Mouse (Mus musculus): ENCODE data around the gene Sec24d.

The Sec24d gene

DNA sequence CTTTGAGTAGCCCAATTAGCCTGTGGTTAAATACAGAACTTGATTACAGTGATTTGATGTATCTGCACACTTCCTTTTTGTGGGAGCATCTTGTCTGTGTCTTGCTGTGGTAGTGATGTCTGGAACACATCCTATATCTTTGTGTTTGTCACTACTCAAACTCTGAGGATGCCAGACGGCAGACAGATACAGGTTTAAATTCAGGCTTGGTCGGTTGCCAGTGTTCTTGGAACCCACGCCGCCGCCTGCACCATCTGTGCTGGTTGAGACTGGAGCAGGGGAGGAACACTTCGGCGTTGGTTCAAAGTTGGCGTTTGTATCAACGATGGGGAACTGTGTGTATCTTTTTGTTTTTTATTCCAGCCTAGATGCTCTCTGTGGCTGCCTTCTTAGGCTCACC is 31.0 kb downstream of the Sec24d start:
- peak; percentile 73 to 78 for DNase-seq (ENCODE audit: low spot score in 2 of 2)

GRCm38 (mm10) chr3:123301521-123301920 is 34.3 kb downstream of the Sec24d start:
- no peak for DNase-seq (ENCODE audit: low spot score in 2 of 2)

GRCm38 (mm10) chr3:123305611-123306010 is 38.4 kb downstream of the Sec24d start:
- no peak for DNase-seq (ENCODE audit: low spot score in 2 of 2)

DNA sequence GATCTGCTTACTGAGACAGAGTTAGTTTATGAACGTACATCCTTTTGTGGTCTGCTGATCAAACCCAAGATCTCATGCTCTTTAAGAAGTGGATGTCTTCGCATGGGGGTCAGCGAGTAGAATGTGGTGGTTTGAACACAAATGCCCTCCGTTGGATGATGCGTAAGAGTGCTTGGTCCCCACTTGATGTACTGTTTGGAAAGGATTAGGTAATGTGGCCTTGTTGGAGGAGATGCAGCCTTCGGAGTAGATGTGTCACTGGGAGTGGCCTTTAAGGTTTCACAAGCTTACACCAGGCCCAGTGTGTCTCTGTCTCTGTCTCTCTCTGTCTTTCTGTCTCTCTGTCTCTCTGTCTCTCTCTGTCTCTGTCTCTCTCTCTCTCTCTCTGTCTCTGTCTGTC is 40.2 kb downstream of the Sec24d start:
- no peak for DNase-seq (ENCODE audit: low spot score in 2 of 2)

DNA sequence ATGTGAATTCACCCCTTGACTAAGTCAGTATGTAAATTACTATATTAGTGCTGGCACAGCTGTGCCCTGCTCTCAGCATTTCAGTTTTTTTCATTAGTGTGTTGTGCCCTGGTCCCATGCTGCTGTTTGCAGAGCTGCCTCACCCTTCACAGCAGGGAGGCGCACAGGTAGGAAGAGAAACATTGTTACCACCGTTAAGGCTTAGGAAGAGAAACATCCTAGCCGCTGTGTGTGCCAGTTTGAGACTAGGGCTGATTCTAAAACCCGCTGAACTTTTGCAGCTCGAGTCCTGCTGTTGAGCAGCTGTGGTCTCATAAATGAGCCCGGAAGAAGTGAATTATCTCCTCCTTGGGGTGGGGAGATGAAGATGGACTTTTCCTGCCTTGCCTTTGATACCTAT is 41.9 kb downstream of the Sec24d start:
- DNase-seq (ENCODE audit: low spot score in 2 of 2), result no peak

DNA sequence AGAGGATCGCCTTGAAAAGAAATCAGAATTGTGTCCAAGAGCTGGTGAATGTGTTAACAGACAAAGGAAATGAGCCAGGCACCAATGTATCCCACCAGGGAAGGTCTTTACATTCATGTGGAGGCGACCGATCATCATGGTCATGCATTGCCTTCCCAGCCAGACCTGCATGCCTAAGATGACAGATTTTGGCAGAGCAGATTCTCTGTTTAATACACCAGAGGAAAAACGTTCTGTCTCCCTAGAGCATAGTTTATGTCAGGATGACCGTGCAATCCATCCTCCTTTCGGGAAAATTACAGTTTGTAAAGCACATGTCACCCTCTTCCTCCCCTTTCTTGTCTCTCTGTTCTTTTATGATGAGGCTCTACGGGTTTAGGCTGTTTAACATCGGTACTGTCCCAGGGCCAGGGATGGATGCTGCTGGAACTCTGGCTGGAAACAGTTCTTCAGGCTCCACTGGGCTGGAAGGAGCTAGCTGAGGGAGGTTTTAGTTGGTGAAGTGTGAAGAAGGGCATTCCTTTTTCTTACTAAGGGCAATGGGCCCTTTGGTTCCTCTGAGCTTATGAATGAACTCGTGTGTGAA is 45.3 kb downstream of the Sec24d start:
- DNase-seq (ENCODE audit: low spot score in 2 of 2), result no peak

- DNase-seq (ENCODE audit: low spot score in 2 of 2), result no peak
Measured at GRCm38 (mm10) chr3:123313477-123313876, 46.2 kb downstream of the Sec24d start.

DNA sequence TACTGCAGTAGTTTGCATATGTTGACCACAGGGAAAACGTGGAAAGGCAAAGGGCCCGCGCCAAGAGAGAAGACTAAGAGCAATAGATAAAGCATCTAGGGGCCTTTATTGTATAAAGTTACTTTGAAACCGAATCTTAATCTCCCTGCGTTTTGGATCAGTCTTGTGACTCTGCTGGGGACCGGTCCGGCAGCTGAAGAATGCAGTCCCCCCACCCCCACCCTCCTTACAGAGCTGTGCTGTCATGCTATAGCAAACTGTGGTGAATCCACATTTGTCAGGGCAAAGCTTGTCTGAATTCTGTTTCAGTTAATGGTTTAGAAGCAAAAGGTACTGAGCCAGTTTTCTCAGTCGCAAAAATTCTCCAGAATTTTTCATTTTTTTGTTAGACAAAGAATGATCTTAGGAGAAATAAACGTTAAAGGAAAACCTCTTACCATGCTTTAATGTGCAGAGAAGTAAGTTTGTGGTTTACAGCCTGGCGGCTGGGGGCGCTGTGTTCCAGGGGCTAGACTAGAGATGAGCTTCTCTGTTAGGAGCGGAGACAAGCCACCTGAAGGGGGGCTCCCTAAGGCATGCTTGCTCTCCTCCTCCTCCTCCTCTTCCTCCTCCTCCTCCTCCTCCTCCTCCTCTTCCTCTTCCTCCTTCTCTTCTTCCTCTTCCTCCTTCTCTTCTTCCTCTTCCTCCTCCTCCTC is 46.8 kb downstream of the Sec24d start:
- no peak for DNase-seq (ENCODE audit: low spot score in 2 of 2)

- DNase-seq (ENCODE audit: low spot score in 2 of 2), result no peak
Measured at GRCm38 (mm10) chr3:123316066-123316465, 48.8 kb downstream of the Sec24d start.

DNA sequence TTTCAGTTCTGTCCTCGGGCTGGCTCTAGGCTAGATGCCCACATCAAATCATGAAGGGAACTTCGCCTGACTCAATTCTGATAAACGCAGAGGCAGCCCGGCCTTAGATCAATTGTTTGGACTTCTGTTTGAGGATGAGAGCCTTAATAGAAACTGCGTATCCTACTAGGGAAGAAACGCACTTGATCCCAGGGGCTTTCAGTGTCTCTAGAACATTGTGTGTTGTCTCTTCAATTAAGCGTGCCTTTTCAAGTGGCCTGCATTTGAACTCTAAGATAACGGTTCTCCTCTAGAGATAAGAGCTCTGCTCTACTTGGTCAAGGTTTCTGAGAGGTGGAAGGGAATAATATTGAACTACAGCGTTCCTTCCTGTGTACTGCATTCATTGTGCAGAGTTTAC is 49.8 kb downstream of the Sec24d start:
- DNase-seq (ENCODE audit: low spot score in 2 of 2), result no peak

GRCm38 (mm10) chr3:123320341-123320740 is 53.1 kb downstream of the Sec24d start:
- no peak for DNase-seq (ENCODE audit: low spot score in 2 of 2)

- DNase-seq (ENCODE audit: low spot score in 2 of 2), result no peak
Measured at GRCm38 (mm10) chr3:123321612-123322011, 54.4 kb downstream of the Sec24d start.

DNA sequence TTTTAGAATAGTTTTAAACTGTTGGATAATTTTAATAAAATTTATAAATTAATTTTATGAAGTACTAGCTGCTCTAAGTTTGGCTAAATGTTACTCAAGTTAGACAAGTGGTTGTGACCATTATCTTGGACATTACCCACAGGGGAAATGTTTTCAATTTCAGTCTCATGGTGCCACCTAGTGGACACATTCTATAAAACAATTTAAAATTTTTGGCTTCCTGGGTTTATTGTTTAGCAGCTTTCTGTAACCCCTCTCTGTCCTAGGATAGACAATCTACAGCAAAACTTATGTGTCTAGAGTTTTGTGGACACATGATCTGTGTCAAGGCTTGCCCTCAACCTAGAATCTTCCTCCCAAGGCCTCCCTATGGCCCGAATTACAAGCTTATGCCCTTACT is 54.9 kb downstream of the Sec24d start:
- DNase-seq (ENCODE audit: low spot score in 2 of 2), result no peak

DNA sequence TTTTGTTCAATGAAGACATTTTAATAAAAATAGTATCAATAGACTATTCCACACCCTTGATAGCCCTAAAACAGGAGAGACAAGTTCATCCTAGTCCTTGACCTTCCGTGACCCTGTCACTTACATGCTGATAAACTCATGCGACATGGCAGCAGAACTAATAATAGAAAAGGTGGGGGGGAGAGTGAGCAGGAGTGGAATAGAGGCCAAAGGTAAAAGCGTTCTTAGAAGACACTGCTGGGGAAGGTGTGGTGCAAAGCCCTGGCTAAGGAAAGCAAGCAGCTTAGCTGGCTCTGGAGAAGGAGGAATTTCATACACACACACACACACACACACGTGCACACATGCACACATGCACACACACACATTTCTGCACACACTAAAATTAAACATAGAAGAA is 57.1 kb downstream of the Sec24d start:
- DNase-seq (ENCODE audit: low spot score in 2 of 2), result no peak

DNA sequence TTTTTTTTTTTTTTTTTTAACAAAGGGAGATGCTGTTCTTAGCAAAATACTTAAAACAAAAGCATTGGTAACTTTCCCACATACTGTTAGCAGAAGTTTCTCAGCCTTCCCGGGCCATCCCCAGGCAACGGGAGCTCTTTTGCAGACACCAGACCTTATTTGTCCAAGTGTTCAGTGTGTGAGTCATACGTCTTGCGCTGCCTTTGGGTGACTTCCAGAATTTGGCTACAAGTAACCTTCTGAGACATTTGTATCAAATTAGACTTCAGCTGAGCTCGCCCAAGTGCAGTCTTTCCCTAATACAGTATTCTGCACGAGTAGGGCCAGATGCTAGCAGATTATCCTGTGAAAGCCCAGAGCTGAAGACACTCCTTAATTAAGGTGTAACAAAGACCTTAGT is 62.0 kb downstream of the Sec24d start:
- DNase-seq (ENCODE audit: low spot score in 2 of 2), result no peak

DNA sequence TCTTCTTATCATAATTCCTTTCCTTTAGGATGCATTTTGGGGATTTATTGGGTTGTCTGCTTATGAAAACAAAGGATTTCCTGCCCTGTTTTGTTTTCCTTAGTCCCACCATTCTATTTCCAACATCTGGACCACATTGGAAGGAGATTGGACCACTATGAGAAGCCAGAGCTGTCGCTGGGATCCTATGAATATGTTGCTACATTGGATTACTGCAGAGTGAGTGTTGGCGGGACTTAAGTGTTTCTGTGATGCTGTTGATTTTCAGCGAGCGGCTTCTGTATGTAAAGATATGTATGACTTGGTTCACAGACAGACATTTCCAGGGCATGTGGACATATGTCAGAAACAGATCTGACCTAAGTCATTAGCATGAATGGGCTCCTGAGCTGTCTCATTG is 63.0 kb downstream of the Sec24d start:
- no peak for DNase-seq (ENCODE audit: low spot score in 2 of 2)

GRCm38 (mm10) chr3:123332330-123333054 is 65.2 kb downstream of the Sec24d start:
- no peak for DNase-seq (ENCODE audit: low spot score in 2 of 2)

- no peak for DNase-seq (ENCODE audit: low spot score in 2 of 2)
Measured at GRCm38 (mm10) chr3:123333055-123333424, 65.8 kb downstream of the Sec24d start.

DNA sequence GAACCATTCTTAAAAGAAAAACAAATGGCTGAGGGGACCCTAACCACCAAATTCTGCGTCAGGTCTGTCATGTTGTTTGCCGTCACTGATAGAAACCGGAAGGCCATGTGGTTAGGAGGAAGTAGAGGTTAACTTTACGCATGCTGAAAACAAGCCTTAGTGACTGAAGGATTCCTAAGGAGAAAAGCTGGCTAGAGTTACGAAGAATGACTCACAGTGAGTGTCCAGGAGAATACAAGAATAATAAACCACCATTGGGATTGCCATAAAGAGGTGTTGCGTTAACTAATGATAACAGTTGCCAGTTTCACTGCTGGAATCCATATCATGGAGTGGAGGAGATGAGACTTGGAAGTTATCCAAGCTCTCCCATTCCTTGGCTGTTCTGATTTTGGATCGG is 67.7 kb downstream of the Sec24d start:
- DNase-seq (ENCODE audit: low spot score in 2 of 2), result no peak

GRCm38 (mm10) chr3:123335480-123335879 is 68.2 kb downstream of the Sec24d start:
- DNase-seq (ENCODE audit: low spot score in 2 of 2), result no peak

- DNase-seq (ENCODE audit: low spot score in 2 of 2), result no peak
Measured at GRCm38 (mm10) chr3:123336455-123336854, 69.2 kb downstream of the Sec24d start.

DNA sequence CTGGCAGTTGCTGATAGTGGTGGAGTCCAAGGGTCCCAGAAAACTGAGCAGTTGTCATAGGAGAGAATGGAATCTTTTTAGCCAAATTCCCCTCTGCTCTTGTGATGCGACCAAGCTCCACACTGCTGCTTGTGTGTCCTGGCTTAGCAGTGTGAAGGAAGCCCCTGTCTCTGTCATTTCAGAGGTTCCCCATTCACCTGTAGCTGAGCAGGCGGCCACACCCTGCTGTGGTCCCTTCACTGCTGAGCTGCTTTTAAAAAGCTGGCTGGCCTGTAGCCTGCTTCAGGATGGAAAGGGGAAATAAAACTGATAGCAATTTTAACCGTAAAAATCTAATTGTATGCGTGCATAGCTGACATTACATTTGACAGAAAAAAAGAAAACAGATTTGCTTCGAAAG is 69.7 kb downstream of the Sec24d start:
- no peak for DNase-seq (ENCODE audit: low spot score in 2 of 2)

- DNase-seq (ENCODE audit: low spot score in 2 of 2), result no peak
Measured at GRCm38 (mm10) chr3:123337853-123338252, 70.6 kb downstream of the Sec24d start.
